Mouse (Mus musculus) heart, postnatal 25 days (tissue): ENCODE results near the gene BC051019. TPM values are rescaled to one million over a fixed set of nuclear protein-coding genes. Genes with fewer than 3 reads are reported as not detected.

Experiments
- DNase-seq: peaks from one replicate; pipeline ENCODE4 v3.0.0; 2022; ENCODE audit warnings: low spot score
- intact Hi-C: fragments of 180-260 bp; cut with DNase I; formaldehyde crosslinking; loops from one replicate; pipeline ENCODE4 v1.15.1; 2025
- total RNA-seq, 2 experiments: library from RNA; stranded (reverse); gene quantifications; 2 replicates each; pipeline ENCODE4 v1.2.3; 2021

Gene BC051019
- not detected for total RNA-seq

DNA sequence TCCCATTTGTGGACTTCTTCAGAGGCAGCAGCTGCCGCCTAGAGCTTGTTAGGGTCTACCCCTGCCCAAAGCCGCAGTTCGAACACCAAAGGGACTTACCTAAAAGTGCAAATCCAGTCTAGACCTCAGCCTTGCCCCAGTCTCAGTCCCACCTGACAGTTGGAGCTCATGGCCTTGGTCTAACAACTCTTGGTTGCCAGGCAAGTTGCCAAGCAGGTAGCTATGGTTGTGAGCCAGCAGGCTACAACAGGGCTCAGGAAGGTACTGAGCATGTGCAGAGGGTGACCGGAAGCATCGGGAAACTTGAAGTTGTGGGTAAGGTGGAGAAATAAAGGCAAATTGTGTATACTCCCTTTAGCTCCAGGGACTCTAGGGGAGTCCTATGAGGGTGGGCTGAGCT is at the start of gene BC051019:
Gene BC051019 (minus strand): TSS at position 154 of the 400 bp plus-strand sequence.
- no peak for DNase-seq
- intact Hi-C loops = no loop called here

DNA sequence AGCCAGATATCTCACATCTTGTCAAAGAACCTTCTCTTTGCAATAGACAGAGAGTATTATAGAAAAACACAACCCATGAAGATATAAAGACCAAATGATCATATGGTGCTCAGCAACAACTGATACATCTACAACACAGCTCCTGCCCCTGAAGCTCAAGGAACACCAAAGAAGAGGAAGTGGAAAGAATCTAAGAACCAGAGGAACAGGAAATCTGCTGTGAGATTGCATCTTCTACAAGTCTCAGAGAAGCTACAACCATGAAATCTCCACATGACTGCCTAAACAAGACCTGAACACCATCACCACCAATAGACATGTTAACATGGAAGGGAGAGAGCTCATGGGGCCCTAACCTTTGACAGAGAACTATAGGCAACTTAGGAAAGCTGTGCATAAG is 48.6 kb upstream of the BC051019 start:
- DNase-seq = no peak
- intact Hi-C loops = no loop called here

DNA sequence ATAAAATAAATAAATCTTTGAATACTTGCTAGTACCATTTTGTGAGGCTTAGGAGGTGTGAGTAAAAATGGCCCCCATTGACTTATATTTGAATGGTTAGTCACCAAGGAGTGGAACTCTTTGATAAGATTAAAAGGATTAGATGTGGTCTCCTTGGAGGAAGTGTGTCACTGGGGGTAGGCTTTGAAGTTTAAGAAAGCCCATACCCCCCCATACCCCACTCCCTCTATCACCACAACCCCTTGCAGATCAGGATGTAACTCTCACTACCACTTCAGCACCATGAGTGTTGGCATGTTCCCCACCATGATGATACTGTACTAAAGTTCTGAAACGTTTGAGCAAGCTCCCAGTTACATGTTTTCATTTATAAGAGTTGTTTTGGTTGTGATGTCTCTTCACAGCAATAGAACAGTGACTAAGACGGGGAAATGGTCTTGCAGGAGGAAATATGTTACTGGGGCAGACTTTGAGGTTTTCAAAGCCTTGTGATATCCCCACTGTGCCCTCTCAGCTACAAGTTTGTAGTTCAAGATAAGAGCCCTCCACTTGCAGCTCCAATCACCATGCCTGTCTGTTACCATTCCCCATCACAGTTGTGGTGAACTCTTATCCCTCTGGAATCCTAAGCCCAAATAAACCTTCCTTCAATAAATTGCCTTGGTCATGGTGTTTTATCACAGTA is 45.2 kb upstream of the BC051019 start:
- intact Hi-C loops = no loop called here
- no peak for DNase-seq

DNA sequence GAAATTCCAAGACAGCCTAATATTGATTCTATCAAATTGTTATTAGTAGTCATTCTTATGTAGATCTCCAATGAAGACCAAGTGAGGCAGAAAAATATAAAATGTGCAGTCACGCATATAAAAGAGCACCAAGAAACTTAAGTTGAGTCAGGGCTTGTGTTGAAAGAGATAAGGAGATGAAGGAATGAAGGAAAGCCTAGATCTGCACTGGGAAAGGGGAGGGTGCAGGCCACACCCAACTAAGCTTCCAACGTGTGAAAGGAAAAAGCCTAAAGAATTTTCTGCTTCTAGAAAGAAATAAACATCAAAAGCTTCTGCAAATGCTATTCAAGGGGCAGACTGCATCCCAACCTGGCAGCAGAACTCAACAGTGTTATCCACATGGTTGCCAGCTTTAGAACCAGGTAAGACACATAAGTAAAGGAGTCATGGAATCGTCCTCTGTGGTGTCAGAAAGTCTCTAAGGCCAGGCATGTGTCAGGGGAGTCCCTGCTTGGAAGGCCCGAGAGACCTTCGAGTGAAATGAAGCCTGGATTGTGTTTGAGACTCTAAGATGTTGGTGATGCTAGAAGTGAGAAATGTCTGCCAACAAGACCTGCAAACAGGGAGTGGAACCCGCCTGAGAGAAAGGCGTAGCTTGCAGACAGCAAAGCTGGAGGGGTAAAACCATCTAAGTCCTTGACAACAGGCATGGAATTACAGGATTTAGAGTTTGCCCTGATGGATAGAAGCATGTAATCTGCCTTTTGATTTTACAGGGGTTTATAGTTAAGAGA is 44.1 kb upstream of the BC051019 start:
- intact Hi-C loops = no loop called here
- DNase-seq = no peak

DNA sequence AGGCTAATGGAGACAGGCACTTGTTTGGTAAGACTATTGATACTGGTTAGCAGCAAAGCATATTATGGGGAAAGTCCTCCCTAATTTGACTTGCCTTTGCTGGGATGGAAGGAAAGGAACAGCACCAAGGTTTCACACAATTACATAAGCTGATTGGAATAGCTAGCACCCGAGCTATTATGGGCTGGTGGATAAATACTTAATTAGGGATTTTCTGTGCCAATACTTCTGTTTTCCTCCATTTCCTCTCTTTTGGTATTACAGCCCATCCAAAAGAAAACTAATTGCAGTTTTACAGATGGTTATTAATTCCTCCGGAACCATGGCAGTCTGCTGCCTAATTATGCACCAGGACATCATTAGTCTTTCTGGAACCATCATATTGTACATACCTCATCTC is 40.4 kb upstream of the BC051019 start:
- DNase-seq = no peak
- intact Hi-C loops = no loop called here

DNA sequence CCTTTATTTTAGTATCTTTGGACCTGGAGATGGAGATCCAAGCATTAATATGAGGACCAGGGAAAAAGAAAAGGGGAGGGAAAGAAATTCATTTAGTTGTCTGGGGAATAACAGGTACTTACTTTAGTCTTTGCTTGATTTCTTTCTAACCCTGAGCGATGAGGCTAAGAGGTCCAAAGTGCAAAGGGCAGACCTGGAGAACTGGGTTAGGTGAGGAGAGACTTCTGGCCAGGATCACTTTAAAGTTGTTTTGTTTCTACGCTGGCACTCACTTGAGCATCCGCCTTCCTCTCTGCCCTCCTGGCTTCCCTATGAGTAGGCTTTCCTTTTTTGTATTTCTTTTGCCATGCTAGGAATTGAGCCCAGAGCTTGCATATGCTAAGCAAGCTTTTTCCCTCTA is 32.6 kb upstream of the BC051019 start:
- intact Hi-C loops = no loop called here

DNA sequence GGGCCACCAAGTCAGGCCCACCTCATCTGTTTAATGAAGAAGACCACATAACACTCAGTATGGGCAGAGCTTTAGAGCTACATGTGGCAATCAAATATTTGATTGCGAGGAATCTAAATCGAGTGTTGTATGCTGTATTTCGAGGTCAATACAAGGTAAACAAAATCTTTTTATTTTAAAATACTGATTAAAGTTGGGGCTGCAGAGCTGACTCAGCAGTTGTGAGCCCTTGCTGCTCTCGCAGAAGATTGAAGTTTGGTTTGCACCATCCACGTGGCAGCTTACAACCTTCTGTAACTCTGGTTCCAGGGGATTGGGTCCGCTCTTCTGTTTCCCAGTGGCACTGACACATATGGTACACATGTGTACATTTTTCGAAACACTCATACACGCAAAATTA is 30.4 kb upstream of the BC051019 start:
- intact Hi-C loops = no loop called here
- no peak for DNase-seq

More for the DNA sequence above, 32.6 kb upstream of the BC051019 start:
- no peak for DNase-seq

DNA sequence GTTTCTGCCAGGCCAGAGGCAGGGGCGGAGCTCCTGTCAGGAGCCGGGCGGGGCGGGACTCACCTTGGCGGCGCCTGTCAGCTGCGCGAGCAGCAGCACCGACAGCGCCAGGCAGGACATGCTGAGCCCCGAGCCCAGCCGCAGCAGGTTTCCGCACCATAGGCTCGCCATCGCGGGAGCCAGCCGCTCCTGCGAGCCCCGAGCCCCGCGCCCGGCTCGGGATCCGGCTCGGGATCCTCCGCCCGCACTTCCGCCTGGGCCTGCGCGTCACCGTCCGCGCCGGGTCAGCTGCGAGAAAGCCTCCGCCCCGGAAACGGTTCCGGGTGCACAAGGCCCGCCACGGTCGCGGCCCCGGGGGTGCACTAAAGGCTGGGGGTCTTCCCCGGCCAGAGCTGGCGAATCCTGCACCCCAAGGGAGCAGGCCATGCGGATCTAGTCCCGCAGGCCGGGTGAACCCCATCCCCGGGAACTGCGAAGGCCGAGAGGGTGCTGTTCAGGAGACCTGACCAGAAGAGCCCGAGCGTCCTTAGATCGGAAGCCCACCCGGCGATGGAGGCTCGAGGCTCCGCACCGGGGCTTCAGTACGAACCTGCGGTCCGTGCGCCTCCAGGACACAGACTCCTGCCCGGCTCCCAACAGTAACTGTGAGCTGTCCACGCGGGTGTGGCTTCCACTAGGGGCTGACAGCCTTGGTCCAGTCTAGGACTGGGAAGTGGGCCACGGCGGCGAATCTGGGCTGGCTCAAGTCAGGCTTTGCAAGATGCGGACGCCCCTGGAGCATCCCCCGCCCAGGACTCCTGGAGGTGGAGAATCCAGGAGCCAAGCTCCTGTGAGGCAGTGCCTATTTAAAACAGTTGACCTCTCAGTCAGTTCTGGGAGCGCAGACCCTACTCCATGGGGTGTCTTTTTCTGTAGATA is 28.6 kb upstream of the BC051019 start, which contains the start of gene Tmem9b:
Gene Tmem9b (minus strand): TSS at position 868 of the 918 bp plus-strand sequence.
- peak; percentile 75 for DNase-seq
- intact Hi-C loops = no loop called here

DNA sequence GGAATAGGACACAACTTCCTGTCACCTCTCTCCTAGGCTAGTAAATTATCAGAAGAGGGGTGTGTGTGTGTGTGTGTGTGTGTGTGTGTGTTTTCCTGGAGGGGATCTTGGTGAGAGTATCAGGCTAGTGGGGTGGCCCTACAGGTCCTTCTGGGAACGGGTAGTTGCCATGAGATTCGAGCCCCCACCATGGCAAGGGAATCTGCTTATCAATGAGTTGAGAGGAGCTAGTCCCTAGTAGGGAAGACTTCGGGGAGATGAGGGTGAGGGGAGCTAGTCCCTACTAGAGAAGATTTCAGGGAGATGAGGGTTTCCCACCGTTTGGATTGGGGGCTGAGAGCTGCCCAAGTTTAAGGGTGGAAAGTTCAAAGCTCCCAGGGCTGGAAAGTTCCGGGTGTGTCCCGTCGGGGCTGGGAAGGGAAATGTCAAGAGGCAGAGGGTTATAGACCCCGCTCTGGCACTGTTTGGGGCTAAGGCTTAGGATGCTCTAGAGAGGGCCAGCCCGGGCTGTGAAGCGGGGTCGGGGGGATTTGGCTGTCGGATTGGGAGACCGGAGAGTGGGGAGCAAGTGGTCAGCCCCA is 27.9 kb upstream of the BC051019 start:
- DNase-seq = no peak
- intact Hi-C loops = no loop called here

DNA sequence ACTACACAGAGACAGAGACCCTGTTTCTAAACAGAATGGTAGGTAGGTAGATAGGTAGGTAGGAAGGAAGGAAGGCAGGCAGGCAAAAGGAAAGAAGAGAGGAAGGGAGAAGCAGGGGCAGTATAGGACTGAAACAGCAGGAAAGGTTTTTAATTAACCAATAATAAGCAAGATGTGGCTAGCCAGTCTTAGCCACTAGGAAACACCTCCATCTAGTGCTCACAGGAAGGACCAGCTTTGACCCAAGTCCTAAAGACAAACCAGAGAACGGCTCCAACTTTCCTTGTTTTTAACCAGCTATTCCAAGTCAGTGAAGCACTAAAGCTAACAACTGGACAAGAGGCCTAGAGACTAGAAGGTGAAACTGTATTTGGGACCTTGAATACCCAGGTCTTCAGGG is 24.1 kb upstream of the BC051019 start:
- intact Hi-C loops = no loop called here
- DNase-seq = no peak

DNA sequence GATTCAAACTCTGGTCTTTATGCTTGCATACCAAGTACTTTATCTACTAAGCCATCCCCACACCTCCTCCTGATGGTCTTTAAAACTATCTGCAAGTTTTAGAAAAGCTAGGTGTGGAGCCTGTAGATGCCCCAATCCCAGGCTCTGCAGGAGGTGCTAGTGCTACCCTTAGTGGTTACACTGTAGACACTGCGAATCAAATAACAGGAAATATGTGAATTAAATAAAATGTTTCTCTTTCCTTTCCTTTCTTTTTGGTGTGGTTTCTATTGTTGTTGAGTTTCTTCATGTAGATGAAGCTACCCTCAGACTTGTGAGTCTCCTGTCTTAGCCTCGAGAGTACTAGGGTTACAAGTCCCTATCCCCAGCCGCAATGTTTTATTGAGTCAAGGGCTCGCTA is 18.1 kb upstream of the BC051019 start:
- intact Hi-C loops = no loop called here

DNA sequence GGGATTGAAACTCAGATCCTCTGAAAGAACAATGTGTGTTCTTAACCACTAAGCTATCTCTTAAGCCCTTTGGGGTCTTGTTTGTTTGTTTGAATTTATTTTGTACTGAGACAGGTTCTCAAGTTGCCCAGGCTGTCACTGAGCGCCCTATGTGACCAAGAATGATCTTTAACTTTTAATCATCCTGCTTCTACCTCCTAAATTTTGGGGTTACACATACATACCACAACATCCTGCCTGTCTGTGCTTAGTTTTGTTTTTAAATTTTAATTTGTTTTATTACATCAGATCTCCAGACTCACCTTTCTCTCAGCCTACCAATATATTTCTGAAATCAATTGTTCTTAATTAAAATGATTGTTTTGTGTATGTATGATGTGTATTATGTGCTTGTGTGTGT is 17.4 kb upstream of the BC051019 start:
- intact Hi-C loops = no loop called here
- DNase-seq = no peak

More for the DNA sequence above, 18.1 kb upstream of the BC051019 start:
- DNase-seq = no peak

DNA sequence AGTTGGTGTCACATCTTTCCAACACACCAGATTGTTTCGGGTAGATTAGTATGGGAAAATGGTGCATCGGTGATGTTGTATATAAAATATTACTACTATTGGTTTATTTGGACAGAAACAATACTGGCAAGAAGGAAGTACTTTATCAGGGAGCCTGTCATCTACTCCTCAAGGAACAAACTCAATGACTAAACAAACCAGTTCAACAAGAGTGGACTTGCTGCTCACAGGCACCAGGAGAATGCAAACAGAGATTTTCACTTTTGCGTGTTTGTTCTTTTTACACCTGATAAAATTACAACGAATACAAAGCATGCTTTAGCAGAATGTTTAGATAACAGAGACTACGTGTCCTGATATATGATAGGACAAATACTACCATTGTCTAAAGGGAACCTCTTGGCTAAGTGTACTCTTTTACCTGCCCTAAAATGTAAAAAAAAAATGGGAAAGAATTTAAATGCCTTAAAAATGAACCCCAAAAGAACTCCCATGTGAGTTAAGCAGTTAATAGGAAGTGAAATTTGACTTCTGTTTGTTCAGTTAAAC is 16.2 kb upstream of the BC051019 start:
- no peak for DNase-seq
- intact Hi-C loops = no loop called here

DNA sequence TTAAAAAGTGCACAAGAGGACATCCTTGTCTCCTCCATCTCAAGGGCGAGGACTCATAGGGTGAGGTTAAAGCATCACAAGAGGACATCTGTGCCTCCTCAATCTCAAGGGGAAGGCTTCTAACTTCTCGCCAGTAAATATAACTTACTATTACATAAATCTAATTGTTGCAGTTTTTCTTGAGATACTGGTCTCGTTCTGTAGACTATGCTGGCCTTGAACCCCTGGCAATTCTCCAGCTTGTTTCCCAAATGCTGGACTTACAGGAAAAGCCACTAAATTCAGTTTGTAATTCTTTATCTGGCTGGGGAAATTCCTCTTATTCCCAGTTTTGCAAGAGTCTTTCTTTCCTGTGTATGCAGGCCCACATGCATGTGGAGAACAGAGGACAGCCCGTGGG is 11.2 kb upstream of the BC051019 start:
- DNase-seq = no peak
- intact Hi-C loops = no loop called here

DNA sequence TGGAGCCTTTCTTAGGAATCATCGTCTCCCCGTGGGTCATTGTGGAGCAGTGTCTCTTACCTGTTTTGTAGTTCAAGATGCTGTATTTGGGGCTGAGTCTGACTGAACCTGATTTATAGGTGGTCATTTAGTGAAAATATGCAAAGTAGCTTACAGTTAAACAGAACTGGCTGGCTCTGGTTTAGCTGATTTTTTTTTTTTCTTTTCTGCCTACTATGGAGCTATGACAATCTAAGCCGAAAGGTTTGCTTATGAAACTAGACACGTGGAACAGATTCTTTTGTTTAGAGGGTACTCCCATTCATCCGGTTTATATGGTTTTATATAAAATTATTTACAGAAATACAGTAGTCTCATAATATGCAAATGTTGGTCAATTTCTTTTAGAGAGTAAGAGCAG is 8.0 kb upstream of the BC051019 start, which contains the start of gene Ascl3:
Gene Ascl3 (minus strand): TSS at position 101 of the 400 bp plus-strand sequence.
- no peak for DNase-seq
- intact Hi-C loops = no loop called here

DNA sequence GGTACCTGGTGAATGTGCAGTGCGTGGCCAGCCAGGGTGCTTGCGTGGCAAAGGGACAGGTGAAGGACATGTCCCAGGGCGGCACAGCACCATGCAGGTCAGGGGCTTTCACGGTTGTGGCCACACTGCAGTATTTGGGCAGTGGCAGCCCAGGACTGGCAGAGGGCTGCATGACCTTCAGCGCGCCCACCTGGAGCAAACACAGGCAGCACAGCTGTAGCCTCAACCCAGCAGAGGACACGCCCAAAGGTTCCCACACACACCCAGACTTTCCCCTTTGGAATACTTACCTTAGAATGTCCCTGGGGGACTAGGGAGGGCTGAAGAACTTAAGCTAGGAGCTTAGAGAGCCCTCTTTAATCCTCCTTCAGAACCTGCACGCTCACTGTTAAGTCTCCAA is 536 bp downstream of the BC051019 start:
- no peak for DNase-seq
- intact Hi-C loops = no loop called here

DNA sequence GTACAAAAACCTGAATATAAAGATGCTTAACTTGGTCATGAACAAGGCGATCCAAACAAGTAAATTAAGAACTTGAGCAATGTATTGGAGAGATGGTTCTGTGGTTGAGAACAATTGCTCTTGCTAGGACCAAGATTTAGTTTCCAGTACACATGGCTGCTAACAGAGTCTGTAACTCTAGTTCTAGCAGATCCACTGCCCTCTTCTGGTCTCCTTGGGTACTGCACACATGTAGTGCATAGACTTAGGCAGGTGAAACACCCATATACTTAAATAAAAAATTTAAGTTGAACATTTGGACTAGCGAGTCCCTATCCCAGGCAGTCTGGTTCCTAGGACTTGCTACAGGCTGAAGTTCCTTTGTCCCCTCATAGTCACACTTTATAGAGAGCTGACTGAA is 1.0 kb downstream of the BC051019 start:
- no peak for DNase-seq
- intact Hi-C loops = no loop called here

DNA sequence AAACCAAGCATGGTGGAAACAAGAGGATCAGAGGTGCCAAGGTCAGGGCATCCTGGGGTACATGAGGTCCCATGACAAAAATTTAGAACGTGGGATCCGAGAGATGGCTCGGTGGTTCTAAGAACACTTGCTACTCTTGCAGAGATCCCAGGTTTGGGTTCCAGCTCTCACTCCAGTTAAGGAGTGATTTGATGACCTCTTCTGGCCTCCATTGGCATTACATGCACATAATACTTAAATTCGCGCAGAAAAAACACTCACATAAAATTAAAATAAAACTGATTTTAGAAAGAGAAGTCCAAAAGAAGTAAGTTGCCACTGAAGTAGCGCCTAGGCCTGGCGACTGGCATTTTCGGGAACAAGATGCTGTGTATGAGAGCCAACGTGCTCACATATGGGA is 4.4 kb downstream of the BC051019 start:
- intact Hi-C loops = no loop called here
- no peak for DNase-seq

DNA sequence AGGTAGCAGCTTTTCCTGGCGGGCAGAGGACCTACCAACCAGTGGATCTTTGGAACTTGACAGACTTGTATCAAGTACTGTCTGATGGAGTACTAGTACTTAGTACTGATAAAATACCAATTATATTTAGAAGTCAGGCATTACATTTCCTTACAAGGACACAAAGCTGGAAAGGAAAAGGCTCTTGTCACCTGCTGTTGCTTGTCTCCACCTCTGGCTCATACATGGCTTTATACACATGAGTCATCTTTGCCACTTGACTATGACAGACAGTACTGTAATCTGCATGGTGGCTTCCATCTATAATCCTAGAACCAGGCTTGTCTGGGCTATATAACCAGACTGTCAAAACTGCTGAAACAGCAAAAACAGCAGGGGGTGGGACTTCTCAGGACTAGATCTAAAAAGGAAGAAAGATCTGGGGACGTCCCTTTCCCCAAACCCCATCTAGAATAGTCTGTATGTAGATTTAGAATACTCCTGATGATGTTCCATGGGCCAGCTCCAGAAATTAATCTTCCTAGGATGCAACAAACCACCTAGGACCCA is 10.1 kb downstream of the BC051019 start:
- intact Hi-C loops = no loop called here

DNA sequence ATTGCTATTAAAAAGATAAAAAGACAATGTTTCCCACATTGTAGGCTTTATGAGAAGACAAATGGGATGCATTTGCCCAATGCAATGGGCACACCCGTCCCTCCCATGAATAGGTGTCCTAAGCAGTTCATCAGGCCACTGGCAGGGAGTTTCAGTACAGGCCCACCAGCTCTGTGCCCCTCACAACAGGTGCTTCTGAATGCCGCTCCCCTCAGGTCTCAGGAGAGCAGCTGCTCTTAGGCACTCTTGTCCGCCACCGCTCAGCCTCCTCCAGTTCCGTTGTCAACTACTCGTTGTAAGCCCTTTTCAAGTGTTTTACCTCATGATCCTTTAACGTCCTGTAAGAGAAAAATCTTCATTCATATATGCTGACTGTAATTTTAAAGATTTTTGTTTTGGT is 11.5 kb downstream of the BC051019 start:
- DNase-seq = no peak
- intact Hi-C loops = no loop called here

More for the DNA sequence above, 10.1 kb downstream of the BC051019 start:
- DNase-seq = no peak
